Mouse (Mus musculus) right cerebral cortex, postnatal 36 days (tissue): ENCODE data around the gene Gprc5c.

Experiments used
- DNase-seq, 2 experiments: peaks; one replicate each; pipeline ENCODE4 v3.0.0; 2022; ENCODE audit warnings: low spot score in 2 of 2, mixed read lengths in 1 of 2

Gene Gprc5c

DNA sequence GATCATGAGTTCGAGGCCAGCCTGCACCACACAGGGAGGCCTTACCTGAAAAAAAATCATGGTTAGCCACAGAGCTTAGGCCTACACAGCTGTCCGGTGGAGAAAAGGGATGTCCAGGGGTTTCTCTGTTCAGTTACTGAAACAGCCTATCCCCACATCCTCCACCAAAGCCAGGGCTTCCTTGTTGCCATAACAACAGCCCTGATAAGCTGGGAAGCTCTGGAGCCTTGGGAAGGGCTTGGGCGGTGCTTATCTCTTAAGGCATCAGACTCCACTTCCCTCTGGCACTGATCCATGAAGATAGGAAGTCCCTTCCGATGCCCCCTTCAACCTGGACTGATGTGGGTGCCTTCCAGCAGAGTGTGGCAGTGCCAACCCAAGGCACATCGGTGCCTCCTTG lies 17.8 kb upstream of the Gprc5c start:
- DNase-seq: no peak

DNA sequence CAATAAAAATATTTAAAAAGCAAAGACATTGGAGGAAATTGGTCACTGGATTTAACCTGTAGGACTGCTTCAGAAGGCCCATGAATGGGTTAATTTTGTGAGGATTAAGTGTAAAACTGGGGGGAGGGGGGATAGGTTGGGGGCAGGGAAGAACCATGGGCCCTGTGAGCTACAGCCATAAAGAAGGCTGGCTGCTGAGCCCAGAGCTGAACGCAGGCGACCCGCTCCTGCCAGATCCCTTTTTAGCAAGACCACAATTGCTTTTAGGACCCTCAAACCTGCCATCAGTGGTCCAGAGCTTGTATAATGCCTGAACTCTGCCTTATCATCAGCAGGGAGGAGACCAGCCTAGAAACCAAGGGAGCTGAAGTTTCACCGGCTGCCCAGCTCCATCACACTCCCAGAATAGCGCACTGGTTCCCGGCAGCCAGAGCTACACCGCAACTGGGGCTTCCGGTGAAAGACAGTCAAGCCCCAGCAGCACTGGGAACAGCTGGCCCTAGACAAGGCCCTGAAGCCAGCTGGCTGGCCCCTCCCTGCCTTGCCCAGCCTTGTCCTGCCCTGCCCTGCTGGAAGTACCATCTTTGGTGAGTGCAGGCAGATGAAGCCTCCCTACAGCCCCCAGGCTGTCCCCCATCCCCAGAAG lies 7.0 kb upstream of the Gprc5c start:
- DNase-seq: no peak

DNA sequence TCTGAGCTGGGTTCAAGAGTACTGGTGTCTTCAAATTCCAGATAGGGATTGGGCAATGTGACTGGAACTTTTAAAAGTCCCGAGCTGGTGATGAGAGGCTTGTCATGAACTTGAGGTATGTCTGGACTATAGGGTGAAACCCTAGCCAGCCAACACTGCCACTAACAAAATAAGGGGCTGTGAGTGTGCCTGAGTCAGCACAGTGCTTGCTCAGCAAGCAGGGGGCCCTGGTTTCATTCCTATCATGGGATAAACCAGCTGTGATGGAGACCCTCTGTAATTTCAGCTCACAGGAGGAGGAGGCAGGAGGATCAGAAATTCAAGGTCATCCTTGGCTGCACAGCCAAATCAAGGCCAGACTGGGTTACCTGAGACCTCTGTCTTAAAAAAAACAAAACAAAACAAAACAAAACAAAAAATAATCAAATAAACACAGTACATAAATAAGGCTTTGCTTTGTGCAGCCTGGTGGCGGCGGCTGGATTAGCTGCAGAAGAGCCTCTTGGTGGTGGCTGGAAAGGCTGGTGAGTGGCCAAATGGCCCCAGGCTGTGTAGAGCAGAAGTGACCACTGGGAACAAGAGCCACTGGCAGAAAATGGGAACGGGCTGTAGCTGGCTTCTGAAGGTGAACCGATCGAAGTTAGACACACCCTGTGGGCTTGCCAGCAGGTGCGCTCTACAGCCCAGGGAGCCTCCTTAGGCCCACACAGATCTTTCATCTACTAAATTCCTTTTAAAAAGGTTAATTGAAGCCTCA lies 6.3 kb upstream of the Gprc5c start:
- DNase-seq: no peak

DNA sequence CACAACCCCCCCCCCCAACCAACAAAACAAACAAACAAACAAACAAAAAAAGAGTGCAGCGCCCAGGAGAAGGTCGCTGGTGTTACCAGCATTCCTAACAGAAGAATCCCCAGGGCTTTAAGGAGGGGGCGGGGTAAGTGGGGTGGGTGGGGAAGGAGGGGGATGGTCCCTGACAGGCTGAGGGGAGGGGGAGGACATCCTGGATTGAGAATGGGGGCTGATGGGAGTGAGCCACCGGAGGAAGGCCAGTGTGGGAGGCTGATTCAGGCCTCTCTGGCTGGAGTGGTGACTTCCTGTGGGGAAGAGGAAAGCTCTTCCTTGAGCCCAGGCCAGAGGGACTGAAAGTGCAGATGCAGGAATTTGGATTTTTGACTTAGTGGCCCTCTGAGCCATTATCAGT lies 4.6 kb upstream of the Gprc5c start:
- DNase-seq: no peak

DNA sequence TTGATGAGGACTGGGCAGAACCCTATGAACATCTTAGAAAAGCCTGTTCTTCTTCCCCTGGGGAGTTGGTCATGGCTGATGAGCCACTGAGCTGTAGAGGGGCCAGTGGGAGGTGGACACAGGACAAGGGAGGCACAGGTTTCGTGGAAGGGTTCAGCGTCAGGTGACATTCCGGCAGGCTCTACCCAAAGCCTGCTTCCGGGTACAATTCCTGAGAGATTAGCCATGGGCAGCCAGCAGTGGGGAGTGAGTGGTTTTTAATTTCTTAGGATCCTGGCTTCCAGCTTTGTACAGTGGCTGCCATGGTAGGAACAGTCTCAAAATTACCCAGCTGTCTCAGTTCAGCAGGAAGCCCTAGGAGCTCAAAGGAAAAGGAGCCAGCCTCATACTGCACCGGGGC lies 3.9 kb upstream of the Gprc5c start:
- no peak for DNase-seq

DNA sequence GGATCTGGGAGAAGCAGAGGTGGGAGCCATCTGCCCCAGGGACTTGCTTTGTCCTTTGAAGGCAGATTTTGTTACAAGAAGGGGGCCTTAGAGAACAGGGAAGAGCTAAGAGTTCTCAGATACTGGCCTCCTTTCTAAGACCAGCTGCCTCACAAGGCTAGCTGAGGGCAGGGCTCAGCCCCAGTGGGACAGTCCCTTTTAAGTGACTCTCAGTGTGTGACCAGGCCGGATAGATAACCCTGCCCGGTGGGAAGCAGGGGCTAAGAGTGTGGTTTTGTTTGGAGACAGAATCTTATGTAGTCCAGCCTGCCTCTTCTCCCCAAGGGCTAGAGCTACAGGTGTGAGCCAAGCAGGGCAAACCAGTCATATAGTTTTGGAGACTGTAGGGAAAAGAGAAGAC lies 1.4 kb upstream of the Gprc5c start:
- DNase-seq: no peak

DNA sequence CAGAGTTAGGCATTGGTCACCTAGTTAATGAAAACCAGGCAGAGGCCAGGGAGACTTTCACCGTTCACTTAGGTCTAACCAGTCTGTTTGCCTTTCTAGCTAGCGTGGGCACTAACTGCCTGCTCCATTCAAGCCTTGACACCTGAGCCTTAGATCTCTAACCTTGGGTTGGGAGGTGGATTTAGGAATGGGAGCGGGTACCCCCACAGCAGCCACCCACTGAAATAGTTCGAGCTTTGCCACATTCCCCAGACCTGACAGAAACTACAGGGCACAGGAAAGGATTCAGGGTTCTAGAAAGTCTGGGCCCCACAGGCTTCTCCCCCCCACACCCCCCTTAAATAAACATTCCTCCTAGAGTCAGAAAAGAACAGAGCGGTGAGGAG lies 893 bp upstream of the Gprc5c start:
- DNase-seq: no peak

DNA sequence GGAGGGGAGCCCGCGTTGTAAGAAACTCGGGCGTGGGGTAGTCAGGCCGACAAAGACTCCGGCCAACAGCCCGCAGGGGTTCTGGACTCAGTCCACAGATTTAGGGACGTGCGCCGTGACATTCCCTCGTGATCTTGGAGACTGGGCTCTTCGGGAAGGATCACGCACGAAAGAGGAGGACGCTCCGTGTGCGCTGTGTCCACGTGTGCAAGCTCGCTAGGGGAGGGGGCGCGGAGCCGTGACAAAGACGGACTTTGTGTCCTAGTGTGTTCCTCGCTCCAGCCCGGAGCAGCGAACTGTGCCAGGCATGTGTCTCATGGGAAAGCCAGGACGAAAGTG lies 286 bp downstream of the Gprc5c start:
- DNase-seq: no peak

DNA sequence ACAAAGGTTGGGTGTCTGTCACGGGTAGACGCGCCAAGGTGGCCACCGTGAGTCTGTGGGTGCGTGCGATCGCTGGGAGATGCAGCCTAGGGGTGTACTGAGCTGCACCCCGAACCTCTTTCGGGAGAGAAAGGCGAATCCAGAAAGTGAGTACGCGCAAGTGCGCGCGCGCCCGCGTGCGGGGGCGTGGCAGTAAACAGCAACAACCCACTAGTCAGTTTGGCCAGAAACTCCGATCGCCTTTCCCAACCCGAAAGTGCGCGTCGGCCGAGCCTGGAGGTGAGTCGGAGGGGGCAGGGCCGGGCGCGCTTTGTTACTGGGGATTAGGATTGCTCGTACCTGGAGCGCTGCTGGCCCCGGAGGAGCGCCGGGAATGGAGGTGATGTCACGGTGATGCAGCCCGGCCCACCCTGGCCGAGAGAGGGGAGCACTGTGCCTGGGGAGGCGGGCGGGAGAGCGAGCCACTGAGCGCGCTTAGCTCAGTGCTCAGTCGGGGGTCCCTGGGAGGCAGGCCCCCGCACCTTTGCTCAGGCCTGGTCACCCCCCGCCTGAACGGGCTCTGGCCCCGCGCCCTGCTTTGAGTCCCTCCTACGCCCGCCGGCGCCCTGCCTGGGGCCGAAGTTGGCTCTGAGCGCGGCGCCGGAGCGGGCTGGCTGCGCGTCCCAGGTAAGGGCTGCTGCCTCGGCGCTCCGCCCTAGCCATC lies 807 bp downstream of the Gprc5c start:
- DNase-seq: no peak

DNA sequence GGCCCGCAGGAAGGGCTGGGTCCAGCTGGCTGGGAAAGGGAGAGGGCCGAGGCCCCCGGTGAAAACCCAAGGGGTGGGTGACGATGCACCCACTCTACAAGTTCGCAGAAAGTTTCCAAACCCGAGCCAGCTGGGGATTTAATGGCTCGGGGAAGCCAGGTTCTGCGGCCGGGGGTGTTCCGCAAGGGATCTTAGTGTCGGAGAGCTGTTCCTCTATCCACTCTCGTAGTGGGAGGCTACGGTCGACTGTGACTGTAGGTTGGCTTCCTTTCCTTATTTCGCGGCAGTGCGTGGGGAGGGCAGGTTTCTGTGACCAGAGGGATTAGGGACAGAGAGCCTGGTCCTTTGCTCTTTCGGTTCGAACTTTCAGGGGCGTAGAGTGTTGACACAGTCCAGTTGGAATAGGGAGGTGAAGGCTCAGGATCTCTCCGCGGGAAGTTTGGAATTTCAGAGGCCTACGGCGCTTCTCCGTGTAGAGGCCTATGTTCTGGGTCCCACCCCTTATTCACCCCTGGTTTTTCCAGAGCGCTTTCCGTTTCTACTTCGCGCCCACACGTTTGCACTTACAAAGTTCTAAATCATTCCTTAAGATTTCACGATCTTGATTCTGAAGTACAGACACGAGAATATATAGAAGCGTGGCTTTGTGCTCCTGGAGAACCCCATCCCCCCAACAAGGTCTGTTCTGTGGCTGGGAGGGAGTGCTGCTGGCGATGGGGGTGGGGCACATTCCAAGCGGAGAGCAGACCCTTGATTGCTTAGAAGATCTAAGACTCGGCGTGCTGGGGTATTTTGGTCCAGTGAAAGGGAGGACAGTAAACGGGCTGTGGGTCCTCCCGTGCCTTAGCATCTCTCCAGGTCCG lies 1.6 kb downstream of the Gprc5c start:
- no peak for DNase-seq

DNA sequence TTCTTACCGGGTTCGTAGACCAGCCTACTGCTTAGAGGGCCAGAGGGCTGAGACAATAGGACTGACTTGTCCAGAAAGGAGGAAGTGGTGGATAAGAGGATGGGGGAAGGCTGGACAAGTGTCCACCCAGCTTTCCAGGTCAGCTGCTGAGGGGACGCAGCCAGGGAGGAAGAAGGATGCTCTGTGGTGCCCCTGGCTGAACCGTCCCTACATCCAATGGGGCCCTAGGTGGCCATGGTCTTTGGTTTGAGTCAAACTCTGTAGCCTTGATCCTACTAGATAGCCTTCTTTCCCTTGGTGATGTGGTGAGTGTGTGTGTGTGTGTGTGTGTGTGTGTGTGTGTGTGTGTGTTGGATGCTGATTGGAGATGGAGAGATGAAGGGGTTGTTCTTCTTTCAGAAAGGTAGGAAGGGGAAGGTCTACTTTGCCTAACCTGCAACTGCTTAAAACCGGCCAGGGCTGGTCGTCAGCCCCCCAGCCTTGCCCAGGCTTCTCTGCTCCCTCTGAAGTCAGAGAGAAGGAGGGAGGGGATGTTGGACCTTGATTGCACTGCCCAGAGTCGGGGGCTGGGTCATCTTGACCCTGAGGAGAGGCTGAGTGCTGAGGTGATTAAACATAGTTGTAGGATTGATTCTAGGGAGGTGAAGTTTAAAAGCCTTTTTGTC lies 2.4 kb downstream of the Gprc5c start:
- no peak for DNase-seq

DNA sequence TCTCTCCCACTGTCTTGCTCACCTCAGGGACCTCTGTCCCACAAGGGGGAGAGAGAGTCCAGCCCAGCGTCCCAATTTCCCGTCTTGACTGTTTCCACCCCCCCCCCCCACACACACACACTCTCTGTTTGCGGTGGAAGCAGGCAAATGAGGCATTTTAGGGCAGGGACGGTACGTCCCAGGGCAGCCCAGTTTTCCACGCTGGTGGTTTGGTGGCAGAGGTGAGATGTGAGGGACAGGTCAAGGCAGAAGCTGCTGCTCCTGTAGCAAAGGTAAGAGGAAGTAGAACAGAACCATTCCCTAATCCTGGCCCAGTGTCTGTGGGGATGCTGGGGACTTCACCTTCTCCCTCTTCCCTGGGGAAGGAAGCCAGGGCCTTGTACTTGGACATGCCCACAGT lies 3.6 kb downstream of the Gprc5c start:
- no peak for DNase-seq

DNA sequence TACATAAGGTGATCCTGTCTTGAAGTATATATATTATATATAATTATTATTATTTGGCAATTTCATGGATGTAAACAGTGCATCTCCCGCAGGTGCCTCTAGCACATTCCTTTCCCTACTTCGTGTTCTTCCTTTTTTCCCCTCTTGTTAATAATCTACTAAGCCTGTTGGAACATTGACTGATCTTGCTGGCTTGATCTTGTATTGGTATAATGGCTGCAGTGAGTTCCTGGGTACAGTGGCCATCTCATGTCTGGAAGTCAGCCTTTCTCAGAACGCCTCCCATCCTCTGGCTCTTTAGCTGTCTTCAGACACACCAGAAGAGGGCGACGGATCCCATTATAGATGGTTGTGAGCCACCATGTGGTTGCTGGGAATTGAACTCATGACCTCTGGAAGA lies 5.2 kb downstream of the Gprc5c start:
- DNase-seq: no peak

DNA sequence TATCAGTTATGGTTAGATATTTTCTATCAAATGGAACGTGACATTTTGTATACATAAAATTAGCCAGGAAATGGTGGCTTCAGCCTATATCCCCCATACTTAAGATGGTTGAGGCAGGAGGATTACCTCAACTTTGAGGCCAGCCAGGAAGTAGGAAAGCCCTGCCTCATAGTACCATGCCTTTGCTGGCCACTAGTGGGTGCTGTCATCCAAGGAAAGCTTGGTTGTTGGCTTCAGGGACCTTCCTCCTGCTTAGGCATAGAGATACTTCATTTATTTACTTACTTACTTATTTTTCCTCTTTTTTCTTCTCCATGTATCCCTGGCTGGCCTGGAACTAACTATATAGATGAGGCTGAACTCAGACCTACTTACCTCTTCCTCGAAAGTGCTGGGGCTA lies 7.7 kb downstream of the Gprc5c start:
- no peak for DNase-seq

DNA sequence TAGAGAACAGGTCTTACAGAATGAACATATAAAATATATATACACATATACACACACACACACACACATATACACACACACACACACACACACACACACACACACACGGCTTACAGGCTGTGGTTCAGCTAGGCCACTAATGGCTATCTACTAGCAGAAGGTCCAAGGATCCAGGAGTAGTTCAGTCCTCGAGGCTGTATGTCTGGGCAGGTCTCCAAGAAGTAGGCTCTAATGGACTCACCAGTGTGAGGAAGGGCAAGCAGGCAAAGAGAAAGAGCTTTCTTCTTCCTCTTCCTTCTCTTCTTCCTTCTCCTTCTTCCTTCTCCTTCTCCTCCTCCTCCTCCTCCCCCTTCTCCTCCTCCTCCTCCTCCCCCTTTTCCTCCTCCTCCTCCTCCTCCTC lies 10.1 kb downstream of the Gprc5c start:
- no peak for DNase-seq

DNA sequence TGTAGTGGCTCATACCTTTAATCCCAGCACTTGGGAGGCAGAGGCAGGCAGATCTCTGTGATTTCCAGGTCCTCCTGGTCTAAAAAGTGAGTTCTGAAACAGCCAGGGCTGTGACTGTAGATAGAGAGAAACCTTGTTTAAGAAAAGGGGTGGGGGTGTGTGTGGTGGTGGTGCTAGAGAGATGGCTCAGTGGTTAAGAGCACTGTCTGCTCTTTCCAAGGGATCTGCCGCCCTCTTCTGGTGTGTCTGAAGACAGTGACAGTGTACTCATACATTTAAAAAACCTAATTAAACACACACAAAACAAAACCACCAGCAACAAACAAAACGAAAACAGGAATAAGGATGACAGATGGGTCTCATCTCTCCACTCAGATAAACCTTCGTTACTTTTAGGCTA lies 11.7 kb downstream of the Gprc5c start:
- no peak for DNase-seq

DNA sequence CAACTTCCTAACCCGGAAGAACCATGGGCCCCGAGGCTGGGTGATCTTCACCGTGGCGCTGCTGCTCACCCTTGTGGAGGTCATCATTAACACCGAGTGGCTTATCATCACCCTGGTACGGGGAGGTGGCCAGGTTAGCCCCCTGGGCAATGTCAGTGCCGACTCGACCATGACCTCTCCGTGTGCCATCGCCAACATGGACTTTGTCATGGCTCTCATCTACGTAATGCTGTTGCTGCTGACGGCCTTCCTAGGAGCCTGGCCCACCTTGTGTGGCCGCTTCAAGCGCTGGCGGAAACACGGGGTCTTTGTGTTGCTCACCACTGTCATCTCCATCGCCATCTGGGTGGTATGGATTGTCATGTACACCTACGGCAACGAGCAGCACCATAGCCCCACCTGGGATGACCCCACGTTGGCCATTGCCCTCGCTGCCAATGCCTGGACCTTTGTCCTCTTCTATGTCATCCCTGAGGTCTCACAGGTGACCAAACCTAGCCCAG lies 13.0 kb downstream of the Gprc5c start:
- no peak for DNase-seq

DNA sequence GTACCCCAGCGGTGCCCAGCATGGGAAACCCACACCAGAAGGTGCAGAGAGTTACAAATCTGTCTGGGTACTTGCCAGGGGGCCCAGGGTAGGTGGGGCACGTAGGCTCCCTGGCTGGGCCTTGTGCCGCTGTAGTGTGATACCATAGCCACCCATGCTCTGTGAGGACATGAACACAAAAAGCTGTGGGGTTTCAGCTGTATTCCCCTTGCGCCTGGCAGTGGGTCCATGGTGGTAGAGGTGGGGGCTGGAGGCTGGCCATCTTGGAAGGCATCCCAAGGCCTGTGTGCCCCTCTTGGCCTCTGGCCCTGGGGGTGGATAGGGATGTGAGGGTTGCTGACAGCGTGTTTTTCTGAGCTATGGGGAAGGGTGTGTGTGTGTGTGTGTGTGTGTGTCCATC lies 15.0 kb downstream of the Gprc5c start:
- no peak for DNase-seq

DNA sequence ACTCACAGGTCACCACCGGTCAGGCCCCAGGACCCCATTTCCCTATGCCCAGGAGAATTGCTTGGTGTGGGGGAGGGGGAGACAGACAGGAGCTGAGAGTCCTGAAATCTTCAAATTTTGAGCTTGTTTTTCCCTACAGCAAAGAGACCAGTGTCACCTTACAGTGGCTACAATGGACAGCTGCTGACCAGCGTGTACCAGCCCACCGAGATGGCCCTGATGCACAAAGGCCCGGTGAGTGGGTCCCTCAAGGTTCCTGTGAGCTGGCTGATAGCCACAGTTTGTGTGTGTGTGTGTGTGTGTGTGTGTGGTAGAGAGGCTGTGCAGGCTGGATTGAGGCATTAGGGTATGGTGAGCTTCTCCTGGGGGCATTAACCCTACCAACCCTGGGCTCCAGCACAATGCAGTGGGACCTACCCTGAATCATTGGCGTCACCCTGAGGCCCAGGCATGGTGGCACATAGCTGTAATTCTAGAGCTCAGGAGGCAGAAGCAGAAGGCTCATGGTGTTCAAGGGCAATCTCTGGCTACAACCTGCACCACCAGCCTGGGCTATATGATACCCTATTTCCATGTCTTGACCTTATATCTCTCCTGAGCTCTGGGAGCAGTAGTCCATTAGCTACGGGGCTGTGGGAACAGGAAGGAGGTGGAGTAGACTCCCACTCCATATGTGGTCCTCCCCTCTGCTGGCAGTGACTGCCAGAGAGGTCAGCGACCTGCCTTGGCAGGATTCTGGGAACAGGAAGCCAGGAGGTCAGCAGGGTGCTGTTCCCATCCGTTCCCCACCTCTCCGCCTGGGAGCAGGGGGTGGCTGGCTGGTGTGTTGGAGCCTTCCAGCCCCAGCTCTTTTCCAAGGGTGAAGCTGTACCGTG lies 15.8 kb downstream of the Gprc5c start:
- no peak for DNase-seq

DNA sequence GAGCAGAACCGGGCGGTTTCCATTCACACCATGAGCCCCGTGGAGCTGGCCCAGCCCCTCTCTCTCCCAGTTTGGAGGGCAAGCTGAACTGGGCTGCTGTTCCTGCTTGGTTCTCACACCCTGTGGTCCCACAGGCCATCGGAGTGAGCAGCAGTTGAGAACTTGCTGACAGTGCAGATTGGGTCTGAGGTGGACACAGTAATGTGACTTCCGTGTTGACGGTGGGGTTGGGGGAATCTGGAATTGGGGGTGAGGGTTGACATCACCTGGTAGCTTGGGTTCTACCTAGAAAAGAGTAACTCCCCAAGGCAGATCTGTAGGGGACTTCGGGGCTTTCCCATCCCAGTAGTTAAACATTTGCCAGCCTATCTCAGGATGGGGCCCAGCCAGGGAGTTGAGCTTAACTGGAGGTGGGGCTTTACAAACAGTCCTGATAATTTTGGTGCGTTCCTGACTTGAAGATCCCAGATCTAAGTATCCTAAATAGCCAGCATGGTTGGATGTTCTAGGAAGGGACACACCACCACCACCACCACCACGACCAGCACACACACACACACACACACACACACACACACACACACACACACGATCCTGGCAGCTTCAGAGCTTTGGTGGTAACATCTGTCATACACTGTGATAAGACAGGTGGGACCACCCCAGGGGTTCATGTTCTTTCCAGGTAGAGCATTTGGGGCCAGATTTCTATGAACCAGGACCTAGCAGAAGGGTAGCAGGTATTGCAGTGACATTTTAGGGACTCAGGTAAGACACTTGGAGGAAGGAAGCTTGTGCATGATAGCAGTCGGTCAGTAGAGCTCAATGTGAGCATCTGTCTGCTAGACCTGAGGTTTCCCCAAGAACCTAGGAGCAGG lies 16.6 kb downstream of the Gprc5c start:
- DNase-seq: no peak
